Mouse (Mus musculus) cerebellum, postnatal 14 days (tissue): ENCODE data around the gene Glis3.

ENCODE experiments used
- DNase-seq, 2 experiments: peaks; one replicate each; pipeline ENCODE4 v3.0.0; 2021; ENCODE audit warnings: mixed read lengths in 2 of 2

Glis3 gene

DNA sequence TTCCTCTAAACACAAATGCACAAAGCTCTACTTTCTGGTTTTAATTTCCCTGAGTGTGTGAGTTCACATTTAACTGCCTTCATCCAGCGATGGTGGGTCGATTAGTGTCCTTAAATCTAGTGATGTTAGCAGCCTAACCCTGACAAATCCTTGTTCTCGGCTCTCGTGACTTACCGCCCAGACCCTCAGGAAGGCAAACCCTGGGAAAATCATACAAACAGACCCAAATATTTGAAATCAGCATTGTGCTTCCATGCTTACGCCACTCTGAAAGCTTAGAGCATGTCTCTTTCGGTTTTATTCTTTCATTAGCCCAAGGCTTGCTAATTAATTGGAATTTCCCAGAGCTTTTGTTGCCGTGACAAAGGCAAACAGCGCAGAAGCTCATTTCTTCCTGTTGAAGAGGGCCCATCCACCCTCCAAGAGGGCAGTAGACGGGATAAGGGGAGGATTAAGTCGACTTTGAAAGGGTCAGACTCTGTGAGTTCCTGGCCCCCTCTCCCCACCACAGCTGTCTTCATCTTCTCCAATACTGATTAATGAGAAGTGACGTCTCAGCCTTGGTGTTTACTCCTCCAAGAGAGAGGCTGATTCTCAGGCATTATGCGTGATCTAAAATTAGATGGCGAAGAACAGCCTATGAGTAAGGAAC, 100.0 kb downstream of the Glis3 start:
- no peak for DNase-seq

DNA sequence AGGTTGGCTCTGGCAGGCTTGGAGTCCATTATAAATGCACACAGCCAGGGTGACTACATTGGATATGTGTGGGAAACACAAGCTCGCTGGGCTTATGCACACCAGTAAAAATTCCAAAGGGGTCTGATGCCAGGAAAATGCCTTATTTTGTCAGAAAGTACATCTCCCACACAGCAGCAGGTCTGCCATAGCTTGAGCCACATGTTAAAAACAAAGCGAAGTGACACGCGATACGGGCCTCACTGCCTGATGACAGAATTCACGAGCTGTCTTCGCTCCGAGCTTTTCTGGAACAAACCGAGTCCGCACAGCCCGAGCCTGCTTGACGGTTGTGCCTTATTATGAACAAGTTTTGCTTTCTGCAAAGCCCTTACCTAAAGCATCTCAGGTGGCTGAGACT, 102.9 kb downstream of the Glis3 start:
- no peak for DNase-seq

DNA sequence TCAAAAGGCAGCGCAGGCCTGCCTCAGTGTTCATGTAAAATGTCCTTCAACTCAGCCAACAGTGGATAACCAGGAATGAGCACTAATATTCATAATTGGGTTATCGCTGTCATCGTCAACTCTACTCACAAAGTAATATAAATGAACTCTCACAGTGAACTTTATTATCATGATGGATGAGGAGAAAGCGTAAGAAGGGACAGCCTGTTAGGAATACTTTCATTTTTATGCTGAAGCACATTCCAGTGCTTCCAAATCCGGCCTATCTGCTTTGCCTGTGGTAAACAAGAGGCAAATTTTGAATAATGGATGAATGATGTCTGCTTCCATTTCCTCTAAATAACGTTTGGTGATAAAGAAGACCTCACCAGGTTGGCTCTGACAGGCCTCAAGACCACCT, 103.3 kb downstream of the Glis3 start:
- no peak for DNase-seq

DNA sequence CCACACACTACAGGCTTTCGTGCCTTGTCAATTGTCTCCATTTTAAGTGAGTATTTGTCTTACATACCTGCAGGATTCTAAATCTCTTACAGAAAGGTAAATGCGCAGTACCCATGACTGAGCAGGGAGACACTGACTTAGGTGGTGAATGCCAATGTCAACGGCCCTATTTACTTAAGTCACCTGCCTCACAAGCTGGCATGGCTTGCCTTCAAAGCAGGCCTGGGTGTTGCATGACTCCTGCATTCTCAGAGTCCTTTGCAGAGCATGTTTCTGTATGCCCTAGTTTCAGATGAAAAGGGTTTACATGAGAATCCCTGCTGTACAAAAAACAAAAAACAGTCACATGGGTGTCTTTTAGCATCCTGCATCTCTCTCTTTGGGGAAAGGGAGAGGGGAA, 106.2 kb downstream of the Glis3 start:
- no peak for DNase-seq

DNA sequence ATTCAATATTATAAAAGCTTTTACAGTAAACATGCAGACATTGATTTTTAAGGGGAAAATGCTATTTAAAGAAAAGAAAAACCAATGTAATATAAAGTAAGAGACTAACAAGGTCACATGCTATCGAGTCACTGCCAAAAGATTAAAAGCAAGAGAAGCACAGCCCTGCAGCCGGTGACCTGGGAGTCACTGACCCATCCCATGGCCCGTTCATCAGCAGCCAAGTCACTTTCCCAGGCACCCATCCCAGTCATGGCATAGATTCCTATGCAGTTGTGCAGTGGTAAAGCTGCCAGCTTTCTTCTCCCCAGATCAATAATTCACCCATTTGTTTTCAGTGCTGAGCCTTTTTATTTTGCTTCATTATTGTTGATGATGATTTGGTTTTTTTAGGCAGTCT, 110.0 kb downstream of the Glis3 start:
- no peak for DNase-seq

DNA sequence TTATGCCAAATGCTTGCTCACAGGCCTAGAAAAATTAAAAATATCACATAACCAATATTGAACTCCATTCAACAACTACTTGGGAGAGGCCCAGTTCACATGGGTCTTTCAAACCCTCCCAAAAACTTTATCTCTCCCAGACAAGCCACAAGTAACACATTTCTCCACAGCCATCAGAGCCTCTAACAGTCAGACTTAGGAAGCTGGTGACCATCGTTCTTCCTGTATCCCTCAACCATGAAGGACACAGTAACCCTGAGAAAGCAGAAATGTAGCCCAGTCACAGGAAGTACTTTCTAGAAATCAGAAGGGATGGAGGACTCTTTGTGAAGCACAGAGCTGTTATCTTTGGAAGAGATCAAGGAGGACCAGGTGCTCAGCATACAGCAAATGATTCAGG, 112.8 kb downstream of the Glis3 start:
- DNase-seq: no peak

DNA sequence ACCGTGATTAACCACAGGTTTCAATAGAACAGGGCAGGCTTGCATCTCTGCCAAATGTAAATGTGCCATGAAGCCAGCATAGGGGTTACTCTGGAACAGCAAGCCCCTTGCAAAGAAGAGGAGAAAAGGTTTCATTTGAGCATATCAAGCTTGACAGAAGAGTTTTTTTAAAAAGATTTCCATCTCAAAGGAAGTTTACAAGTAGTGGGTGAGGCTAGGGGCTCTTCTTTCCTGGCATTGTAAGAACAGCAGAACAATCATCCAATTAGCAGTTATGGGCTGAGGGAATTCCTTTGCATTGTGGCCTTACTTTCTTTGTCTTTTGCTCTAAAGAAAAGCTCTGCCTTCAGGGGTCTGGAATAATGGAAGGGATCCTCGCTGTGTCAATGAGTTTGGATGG, 113.3 kb downstream of the Glis3 start:
- DNase-seq: no peak

DNA sequence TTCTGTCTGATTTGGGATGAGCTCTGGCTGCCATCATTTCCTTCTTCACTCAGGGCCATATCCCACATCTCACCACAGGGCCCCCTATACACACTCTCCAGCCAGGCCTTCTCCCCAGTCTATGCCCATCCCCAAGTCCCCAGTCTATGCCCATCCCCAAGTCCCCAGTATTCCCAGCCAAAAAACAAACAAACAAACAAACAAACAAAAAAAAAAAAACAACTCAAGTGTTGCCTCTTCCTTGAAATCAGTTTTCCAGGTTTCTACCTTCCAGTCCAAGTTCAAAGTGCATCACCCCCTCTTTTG, 118.2 kb downstream of the Glis3 start:
- no peak for DNase-seq

DNA sequence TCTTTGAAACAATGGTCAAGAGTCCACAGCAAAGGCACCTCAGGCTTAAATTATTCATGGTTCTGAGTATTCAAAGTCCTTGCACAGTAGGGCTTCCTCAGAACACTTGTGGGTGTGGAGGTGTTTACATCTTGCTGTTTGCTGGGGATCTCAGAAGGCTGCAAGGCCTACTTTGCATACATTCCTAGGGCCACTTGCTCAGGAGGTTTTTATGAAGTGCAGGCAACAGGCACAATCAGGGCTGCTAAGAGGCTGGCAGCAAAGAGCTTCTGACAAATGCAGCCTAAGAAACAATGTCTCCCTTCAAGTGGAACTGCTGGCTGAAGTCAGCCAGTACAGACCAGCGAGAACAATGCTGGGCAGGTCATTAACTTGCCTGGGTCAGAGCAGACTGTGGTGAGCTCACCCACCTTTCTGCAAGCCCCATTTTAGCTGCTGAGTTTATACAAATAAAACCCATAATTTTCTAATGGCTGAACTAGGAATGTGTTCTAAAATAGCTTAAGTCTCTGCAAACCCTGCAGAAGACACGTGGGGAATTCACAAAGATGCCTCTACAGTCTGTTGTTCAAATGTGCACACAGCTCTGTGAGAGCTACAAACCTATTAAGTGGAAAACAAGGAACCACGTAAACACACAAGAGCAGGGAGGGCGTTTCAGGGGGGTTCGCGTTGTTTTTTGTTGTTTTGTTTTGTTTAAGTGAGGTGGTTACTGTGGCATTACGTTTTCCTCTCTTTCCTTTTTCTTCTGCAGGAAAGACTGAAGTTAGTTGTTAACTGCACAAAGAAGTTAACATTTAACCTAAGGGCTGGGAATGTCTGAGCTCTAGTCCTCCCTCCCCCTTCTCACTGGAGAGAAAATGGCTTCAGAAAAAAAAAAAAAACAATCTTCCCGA, 118.8 kb downstream of the Glis3 start:
- DNase-seq: no peak

DNA sequence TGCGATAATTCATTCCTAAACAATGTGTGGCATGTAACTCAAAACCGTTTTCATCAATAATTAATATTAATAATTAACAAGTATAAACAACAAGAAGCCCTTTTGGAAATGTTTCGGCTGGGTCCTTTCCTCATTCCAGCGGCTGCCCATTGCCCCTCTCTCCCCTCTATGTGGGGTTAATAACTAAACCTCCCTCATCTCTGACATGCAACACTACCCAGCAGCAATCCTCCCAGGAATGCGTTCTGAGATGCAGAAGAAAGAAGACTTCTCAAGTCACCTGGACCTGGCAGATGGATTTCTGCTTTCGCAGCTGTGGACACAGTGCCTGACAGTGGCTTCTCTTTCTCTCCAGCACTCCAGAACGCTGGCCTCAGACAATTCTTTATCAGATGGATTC, 120.0 kb downstream of the Glis3 start:
- DNase-seq: no peak

DNA sequence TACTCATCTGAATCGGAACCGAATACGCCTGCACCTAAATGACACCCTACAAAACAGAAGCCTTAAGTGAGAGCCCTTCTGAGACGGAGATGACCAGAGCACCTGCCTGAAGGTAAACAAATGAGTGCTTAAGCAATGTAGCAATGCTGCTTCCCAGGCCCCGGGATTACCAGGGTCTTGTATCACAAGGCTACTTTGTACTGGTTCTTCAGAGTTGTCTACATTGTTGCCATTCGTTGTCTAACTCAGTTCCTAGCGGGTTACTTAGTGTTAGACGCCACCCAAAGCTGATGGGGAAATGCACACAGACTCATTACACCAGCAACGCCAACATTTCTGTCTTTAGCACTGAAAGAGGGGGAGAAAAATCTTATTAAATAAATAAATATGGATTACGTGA, 120.5 kb downstream of the Glis3 start:
- no peak for DNase-seq

DNA sequence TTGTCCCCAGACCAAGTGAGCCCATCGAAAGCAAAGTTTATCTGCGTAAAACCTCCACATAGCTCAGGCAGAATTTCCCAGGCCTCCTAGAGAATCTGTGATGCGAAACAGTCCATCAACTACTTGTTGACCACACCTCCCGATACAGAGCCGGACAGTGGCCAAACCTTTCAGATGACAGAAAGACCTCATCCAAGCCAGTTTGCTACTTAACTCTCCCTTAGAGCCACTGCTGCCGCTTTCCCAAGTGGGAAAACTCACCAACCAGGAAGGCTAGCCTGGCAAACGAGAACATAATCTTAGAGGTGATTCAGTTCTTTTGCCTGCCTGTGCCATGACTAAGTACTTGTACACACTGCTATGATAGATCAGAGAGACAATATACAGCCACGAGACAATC, 121.2 kb downstream of the Glis3 start:
- no peak for DNase-seq

DNA sequence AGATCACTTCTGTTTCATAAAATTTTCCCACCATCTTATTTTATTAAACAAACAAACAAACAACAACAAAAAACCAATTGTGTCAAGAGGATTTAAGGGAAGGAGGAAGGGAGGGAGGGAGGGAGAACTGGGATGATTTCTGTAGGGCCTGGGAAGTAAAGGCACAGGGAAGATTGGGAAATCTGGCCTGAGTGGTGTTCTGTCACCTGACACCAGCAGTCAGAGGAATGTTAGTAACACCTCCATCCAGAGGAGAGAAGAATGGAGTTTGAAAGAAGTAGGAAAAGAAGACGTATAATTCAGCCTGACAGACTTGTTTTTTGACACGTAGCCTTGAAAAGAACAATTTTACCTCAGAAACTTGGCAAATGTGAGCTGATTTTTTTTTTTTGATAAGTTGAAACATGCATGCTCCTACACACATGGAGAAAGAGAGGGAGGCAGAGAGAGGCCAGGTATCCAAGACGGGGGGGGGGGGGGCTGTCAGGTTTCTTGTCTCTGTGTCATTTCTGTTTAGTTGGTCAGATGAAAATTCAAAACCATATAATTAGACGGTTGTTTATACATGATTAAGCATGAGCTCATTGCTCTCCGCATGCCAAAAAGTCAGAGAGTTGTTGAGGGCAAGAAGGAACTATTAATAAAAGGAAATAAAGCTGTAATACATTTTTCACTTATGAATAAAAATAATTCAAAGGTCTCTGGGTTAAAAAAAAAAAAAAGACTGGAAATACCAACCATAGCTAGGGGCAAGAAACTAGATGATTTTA, 122.1 kb downstream of the Glis3 start:
- DNase-seq: no peak

DNA sequence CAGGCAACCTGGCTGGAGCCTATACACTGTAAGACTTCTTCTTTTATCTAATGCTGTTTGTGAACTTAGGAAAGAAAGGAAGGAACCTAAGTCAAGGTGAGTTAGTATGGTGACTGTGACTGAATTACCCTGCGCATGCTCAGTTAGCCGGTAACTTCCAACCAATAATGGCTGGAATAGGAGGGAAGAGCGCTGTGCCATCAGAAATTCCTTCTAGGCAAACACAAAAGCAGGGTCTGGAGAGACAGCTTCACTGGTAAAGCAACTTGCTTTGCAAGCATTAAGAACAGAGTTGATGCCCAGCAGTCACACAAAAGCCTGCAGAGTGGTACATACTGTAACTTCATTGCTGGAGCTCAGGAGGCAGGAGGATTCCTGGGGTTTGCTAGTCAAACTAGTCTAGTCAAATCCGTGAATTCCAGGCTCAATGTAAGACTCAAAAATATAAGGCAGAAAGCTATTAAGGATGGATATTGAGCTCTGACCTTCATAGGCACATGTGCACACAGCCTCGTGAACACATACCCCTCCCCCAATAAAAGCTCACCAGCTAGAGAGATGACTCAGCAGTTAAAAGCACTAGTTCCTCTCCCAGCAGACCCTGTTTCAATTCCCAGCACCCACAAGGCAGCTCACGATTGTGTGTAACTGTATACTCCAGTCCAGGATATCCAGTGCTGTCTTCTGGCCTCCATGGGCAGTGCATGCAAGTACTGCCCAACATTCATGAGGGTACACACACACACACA, 124.5 kb downstream of the Glis3 start:
- DNase-seq: no peak

DNA sequence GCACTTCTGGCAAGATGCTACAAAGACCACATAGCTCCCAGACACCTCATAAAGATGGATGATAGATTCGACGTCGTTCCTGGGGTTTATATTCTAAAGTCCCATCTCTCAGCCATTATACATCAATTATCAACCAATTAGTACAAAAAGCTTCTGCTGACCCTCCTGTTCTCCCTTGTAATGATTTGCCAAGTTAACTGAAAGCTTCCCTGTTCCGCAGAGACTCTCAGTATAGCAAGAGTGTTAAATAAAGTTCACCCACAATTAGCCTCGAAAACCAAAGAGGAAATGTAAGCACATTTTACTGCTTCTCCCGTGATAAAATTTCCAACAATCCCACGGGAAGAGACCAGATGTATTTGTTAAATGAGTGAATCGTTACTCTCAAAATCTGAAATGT, 129.3 kb downstream of the Glis3 start:
- DNase-seq: no peak

DNA sequence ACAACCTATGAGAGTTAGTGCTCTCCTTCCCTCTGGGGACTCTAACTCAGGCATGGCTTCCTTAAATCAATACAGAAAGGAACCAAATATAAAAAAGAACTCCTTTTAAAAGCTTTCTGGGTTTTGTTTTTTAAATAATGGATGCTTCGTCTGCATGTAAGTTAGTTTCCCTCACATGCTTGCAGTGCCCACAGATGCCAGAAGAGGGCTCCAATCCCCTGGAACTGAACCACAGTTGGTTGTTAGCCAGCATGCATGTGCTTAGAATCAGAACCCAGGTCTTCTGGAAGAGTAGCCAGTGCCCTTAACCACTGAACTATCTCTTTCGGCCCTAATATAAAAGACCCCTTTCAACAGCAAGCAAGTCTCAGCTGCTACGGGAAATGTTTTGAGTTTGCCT, 132.9 kb downstream of the Glis3 start:
- peak in 1 of 2 experiments; percentile 20 for DNase-seq

DNA sequence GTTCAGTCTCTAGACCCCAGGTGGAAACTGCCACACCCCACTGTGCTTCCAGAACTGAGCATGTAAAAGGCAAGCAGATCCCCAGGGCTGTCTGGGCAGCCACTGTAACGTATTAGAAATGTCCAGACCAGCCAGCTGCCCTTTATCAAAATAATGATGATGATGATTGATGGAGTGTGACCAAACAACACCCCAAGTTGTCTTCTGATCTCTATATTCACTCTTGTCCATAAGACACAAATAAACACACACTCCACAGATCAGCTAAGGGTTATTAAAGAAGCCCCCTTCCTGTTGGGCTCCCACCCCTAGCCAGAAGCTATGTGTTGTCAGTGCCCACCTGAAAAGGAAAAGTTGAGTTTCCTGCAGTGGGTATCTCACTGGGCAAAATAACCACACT, 134.4 kb downstream of the Glis3 start:
- no peak for DNase-seq

DNA sequence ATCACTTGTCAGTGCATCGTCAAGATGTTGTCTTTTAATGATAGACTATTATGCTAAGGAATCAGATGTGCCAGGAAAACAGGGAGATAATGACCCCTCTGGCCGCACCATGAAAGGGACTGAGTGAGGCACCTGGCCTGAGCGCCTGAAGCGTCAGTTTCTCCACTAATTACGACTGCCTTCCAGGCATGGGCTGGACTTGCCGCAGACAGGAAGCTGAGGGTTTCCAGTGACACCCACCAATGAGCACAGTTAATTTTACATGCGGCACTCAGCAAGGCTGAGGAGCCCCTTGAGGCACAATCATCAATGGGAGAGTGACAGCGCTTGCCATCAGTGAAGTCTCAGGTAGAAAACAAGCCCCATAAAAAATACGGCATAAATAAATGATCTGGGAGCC, 141.1 kb downstream of the Glis3 start:
- DNase-seq: no peak

DNA sequence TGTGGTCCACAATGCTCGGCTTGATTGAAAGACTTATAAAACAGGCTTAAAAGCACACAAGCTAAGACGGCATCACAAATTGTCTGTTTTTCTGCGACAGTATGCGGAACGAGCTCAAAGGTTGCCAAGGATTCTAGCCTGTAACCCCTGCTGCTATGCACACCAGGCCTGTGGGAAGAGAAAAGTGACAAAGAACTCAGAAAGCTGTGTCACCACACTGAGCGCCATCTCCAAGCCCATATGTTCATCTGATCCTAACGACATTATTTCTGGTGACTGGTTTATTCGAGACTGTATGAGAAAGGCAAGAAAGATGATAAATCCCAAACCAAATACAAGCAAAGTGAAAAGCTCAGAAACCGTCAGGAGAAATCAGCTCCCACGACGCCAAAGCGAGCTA, 144.9 kb downstream of the Glis3 start:
- no peak for DNase-seq

DNA sequence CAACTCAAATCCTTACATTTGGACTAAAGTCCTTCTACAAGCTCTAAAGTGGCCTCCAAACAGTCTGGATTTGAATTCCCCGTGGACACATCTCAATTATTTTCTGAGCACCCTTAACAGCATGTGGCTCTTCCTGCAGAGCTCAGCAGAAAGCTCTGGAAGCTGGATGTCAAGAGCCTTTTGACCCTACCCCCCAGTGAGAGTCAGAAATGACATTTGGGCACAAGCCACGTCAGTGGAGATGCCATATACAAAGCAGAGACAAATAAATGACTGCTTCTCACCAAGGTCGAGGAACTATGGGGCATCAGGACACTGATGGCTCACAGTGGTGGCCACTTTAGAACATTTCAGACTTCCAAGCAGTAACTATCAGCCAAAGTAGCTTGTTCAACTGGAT, 146.3 kb downstream of the Glis3 start:
- no peak for DNase-seq

DNA sequence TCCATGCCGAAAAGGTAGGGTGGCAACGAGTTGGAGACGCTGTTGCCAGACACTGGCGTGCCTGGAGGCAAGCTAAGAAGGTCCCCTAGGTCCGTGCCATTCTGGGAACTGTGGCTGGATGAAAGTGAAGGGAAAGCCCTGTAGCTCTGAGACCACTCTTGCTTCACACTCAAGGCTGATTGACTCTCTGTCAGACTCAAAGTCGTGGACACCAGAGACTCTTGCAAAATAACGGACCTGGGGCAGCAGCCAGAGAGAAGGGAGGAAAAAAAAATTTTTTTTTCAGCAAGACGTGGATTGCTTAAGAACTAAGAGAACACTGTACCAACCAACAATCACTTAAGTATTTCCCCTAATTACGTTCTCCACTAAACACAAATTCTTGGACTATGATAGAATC, 148.1 kb downstream of the Glis3 start:
- no peak for DNase-seq

DNA sequence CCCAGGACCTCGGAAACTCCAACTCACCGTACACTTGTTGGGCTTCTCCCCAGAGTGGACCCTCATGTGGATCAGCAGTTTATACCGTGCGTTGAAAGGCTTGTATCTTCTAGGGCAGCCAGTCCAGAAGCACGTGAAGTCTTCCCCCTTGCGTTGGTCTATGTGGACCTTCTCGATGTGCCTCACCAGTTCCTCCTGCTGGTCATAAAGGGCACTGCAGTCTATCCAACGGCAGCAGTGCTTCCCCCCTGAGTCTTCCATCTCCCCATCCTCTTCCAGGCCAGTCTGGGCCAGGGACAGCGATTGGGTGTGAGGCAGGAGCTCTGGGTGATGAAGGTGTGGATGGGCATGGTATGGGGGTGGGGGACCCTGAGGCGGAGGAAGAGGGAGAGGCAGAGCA, 149.0 kb downstream of the Glis3 start:
- peak; percentile 23 to 60 for DNase-seq

DNA sequence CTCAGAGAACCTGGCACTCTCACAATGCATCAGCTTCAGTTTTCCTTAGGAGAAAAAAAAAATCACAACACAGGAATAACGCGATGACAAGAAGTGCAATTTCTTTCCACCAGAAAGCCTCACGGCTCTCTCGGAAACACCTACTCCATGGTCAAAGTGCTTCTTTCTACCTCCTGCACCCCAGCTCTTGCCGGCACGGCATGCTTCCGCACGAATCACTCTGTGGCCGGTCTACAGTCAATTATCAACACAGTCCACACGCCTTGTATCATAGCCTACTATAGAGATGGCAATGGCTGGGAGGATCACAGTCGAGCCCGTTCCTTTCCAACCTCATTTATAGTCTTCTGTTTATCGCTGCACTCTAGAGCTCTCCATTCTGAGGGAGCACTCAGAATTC, 150.9 kb downstream of the Glis3 start:
- no peak for DNase-seq
